Mouse (Mus musculus): ENCODE measurements around the gene Ftsj3.

Ftsj3 gene

GRCm38 (mm10) chr11:106273311-106273684, 17.4 kb upstream of the Ftsj3 start:
- no peak for TF ChIP-seq GATA4 (IDR thresholded peaks at IDR 0.05; ENCODE audit: insufficient replicate concordance, low read length)

GRCm38 (mm10) chr11:106272644-106273310, 16.9 kb upstream of the Ftsj3 start, which contains the start of gene Smarcd2:
TSS of gene Smarcd2 (minus strand) at chr11:106272972.
- no peak; the same call in 1 of the 2 replicates for TF ChIP-seq GATA4 (IDR thresholded peaks at IDR 0.05; ENCODE audit: insufficient replicate concordance, low read length)

- no peak for TF ChIP-seq GATA4 (IDR thresholded peaks at IDR 0.05; ENCODE audit: insufficient replicate concordance, low read length)
Observed at GRCm38 (mm10) chr11:106271794-106272643, 16.1 kb upstream of the Ftsj3 start.

GRCm38 (mm10) chr11:106271131-106271793, 15.4 kb upstream of the Ftsj3 start:
- TF ChIP-seq GATA4 (IDR thresholded peaks at IDR 0.05; ENCODE audit: insufficient replicate concordance, low read length), result no peak

- no peak for TF ChIP-seq GATA4 (IDR thresholded peaks at IDR 0.05; ENCODE audit: insufficient replicate concordance, low read length)
Observed at GRCm38 (mm10) chr11:106269060-106269431, 13.2 kb upstream of the Ftsj3 start.

- no peak for TF ChIP-seq GATA4 (IDR thresholded peaks at IDR 0.05; ENCODE audit: insufficient replicate concordance, low read length)
Observed at GRCm38 (mm10) chr11:106268326-106269059, 12.6 kb upstream of the Ftsj3 start.

- TF ChIP-seq GATA4 (IDR thresholded peaks at IDR 0.05; ENCODE audit: insufficient replicate concordance, low read length), result no peak
Observed at GRCm38 (mm10) chr11:106267871-106268270, 12.0 kb upstream of the Ftsj3 start.

GRCm38 (mm10) chr11:106267311-106267852, 11.5 kb upstream of the Ftsj3 start:
- no peak for TF ChIP-seq GATA4 (IDR thresholded peaks at IDR 0.05; ENCODE audit: insufficient replicate concordance, low read length)

GRCm38 (mm10) chr11:106266431-106266830, 10.6 kb upstream of the Ftsj3 start:
- TF ChIP-seq GATA4 (IDR thresholded peaks at IDR 0.05; ENCODE audit: insufficient replicate concordance, low read length), result no peak

GRCm38 (mm10) chr11:106265570-106265969, 9.7 kb upstream of the Ftsj3 start:
- TF ChIP-seq GATA4 (IDR thresholded peaks at IDR 0.05; ENCODE audit: insufficient replicate concordance, low read length), result no peak

- TF ChIP-seq GATA4 (IDR thresholded peaks at IDR 0.05; ENCODE audit: insufficient replicate concordance, low read length), result no peak
Observed at GRCm38 (mm10) chr11:106264988-106265387, 9.1 kb upstream of the Ftsj3 start.

- TF ChIP-seq GATA4 (IDR thresholded peaks at IDR 0.05; ENCODE audit: insufficient replicate concordance, low read length), result no peak
Observed at GRCm38 (mm10) chr11:106263963-106264362, 8.1 kb upstream of the Ftsj3 start.

GRCm38 (mm10) chr11:106260826-106261450, 5.1 kb upstream of the Ftsj3 start:
- no peak for TF ChIP-seq GATA4 (IDR thresholded peaks at IDR 0.05; ENCODE audit: insufficient replicate concordance, low read length)

GRCm38 (mm10) chr11:106256775-106257174, 896 bp upstream of the Ftsj3 start:
- TF ChIP-seq GATA4 (IDR thresholded peaks at IDR 0.05; ENCODE audit: insufficient replicate concordance, low read length), result no peak

Measured in liver, adult (tissue).